Mouse (Mus musculus): ENCODE data around the gene Ptdss2.

The Ptdss2 gene

DNA sequence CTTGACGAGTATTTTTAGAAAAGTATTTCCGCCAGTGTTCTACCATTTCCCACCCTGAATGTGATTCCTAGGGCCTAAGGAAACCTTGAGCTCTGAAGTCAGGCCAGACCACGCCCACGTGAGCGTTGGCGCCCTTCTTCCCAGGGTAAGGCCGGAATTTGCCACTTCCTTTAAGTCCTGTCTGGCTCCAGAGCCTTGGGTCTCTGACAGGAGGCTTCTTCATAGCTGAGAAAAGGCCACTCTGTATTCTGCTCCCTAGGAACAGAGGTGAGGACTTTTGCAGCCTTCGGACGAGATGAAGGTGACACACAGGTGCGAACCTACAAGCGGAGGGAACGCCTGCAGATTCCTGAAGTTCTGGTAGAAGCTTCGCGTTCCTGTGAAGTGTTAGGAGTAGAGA, at the start of gene Ptdss2:
TSS of gene Ptdss2 (plus strand) at position 138 of the 400 bp plus-strand sequence.
- DNase-seq, result peak; percentile 66

DNA sequence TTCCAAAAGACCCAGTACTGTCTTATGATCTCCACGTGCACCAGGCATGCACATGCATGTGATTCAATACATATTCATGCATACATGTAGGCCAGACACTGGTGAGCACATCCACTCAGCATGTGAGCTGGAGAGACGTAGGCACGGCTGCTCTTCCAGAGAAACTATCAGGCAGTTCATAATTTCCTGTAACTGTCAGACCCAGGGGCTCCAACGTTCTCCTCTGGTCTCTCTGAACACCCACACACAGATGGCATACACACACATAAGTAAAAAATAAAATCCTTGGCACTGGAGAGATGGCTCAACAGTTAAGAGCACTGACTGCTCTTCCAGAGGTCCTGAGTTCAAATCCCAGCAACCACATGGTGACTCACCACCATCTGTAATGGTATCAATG, 48.4 kb upstream of the Ptdss2 start:
- no peak for DNase-seq

DNA sequence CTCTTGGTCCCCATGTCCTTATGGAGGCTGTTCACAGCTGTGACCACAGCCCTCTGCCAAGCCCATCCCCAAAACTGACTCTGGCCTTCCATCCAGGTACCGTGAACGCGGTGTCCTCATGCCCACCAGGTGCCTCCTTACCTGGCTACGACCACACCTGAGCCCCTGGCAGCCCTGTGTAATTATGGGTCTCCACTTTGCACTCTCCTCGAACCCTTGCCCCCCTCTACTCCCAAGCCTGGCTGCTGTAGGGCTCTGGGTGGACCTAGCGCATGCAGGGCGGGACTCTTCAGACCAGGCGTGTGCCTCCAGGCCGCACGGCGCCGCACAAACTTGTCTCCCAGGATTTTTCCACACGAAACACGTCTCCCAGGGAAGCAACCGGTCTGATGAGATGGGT, 44.3 kb upstream of the Ptdss2 start, which contains the start of gene Pkp3:
TSS of gene Pkp3 (plus strand) at position 378 of the 400 bp plus-strand sequence.
- no peak for DNase-seq

DNA sequence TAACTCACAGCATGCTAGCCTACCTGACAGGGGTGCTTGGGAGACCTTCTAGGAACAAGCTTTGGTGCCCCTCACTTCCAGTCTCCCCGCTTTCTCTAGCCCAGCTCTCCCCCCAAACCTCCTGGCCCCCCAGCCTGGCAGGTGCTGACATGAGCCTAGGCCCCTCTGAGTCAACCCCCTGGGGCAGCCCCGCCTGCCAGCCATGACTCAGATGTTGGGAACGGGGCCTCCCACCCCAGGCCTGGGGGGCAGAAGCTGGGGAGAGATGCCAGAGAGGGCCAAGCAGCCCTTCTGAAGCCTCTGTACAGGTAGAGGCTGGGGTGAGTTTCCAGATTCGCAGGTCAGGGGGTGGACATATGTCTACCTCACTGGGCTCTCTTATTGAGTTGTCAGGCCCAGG, 43.3 kb upstream of the Ptdss2 start:
- DNase-seq, result no peak

DNA sequence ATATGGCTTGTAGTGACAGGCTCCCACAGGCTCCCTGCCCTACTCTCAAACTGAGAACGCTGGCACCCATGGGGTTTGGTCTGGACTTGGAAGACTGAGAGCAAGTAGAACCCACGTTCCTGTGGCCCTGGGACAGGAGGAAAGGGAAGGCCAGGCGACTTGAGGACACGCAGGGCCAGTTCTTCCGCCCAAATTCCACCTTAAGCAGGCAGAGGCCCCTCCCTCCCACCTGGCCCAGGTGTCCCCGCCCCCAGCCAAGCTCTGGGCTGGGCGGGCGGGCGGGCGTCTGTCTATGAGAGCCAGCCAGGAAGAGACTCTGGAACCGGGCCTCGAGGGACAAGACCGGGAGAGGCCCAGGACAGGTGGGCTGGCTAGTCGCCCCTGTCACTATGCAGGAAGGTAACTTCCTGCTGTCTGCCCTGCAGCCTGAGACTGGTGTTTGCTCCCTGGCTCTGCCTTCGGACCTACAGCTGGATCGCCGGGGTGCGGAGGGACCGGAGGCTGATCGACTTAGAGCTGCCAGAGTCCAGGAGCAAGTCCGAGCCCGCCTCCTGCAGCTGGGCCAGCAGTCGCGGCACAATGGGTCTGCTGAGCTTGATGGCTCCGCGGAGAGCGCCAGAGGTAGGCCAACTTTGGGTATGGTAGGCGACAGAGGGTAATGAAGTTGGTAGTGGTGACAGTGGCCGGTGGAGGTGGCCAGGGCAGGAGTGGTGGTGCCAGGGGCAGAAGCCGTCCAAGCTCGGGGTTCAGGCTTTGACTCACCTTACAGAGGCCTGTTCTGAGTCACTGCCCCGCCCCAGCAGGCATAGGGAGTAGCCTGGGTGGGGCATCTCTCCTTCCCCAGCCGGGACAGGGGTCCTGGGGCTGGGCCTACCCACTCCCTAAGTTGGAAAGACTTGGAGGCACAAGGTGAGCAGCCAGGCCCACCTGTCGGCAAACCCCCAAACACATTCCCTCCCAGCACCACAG, 42.4 kb upstream of the Ptdss2 start:
- no peak for DNase-seq

DNA sequence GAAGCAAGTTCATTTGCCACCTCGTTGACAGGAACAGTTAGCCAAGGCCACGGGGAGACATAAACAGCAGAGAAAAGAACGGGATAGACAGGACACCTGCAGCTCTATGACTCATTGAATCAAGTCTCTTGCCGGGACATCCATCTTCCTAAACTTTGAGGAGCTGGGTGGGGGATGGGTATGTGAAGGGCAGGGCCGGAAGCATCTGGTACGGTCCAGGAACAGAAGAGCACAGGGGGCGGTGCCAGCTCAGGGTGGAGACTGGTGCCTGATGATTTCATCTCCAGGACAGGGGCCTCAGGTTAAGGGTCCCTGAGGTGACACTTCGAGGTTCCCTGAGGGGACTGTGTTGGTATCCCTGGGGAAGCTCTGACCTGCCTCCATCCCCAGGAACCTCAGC, 34.3 kb upstream of the Ptdss2 start:
- peak; percentile 32 for DNase-seq

DNA sequence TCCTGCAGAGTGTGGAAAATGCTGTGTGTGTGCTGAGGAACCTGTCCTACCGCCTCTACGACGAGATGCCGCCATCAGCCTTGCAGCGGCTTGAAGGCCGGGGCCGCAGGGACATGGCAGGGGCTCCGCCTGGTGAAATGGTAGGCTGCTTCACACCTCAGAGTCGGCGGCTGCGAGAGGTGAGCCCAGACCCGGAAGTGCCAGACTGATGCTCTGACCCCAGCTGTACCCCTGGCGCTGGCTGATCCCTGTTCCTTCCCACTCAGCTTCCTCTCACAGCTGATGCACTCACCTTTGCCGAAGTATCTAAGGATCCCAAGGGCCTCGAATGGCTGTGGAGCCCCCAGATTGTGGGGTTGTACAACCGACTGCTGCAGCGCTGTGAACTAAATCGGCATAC, 33.7 kb upstream of the Ptdss2 start:
- no peak for DNase-seq

DNA sequence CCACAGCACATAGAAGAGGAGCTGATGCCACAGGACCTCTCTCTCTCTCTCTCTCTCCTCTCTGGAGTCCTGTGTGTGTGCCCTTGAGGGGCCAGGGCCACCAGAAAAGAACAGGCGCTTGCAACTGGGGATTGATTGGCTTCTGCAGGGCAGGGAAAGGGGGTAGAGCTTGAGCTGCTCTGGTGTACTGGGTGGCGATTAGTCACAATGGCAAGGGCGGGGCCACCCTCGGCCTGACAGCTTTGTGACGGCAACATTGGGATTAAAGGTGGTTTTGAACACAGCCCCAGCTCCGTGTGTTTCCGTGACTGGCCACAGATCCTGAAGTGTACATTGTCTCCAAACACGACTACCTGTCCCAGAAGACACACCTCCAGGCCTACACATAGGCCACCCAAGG, 32.0 kb upstream of the Ptdss2 start:
- DNase-seq, result no peak

DNA sequence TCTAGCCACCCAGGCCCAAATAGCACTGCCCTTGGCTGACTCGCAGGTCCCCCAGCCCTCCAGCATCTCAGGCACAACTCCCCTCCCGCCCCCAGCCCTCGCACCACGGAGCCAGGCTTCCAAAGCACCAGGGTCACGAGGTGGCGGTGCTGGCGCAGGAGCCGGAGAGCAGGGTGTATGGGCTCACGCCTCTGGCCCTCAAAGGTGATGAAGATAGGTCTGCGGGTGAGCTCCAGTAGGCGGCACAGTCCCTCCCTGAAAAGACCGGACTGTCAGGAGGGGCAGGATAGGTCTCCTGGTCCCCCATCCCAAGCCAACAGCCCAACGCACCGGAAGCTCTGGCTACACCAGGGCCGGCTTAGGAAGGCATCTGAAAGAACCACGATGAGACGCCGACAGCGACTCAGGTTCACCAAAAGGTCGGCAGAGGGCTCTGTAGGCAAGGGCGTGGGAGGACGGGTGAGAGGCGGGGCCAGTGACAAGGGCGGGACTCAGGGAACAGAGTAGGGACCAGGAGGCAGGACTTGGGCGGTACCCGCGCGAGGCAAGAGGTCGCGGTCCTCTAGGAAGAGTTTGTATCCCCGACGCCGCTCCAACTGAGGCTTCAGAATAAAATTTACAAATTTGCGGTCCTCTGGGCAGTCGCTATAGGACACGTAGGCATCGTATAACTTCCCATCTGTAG, 30.0 kb upstream of the Ptdss2 start:
- peak; percentile 96 for DNase-seq

DNA sequence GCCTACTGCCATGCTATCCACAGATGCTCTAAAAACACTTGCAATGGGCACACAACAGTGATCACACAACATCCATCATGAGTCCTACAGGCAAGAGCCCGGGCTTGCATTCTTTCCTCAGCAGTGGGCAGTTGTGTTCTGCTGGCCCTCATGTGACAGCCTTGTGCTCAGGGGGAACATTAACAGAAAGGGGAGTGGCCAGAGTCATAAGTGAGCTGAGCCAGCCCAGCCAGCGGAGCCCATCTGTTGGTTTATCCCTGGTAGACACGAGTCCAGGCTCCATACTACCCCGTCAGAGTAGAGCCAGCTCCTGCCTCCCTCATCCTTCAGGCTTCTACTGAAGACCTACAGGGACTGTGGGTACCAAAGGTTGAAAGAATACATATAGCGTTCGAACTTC, 28.2 kb upstream of the Ptdss2 start:
- DNase-seq, result peak; percentile 44

DNA sequence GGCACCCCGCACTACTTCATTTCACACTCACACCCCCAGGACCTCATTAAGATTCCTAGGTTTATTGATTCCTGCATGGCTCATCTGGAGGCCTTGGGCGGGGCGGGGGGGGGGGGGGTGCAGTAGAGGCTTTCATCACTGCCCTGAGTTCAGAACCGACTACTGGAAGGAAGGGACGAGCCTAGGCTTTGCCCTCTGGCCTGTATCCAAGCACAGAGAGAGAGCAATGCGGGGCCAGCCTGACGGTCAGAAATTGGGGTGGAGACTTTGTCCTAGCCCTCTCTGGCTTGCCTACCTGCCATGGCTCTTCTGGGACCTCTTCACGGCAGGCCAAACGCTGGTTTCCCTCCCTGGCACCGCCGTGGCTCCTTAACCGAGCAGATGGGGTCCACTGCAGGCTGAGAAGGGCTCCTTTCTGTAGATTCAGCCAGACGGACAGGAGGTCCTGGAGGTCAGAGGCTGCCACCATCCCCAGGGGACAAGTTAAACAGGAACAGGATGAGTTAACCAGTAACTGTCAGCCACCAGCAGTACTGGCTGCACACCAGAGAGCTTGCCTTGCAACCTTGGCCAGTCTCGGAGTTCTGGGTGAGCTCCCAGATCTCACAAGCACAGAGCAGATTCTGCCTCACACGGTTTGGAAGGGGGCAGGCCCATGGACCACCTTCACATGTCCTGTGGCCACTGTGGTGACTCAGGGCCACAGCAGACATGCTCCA, 27.5 kb upstream of the Ptdss2 start:
- peak; percentile 41 for DNase-seq

DNA sequence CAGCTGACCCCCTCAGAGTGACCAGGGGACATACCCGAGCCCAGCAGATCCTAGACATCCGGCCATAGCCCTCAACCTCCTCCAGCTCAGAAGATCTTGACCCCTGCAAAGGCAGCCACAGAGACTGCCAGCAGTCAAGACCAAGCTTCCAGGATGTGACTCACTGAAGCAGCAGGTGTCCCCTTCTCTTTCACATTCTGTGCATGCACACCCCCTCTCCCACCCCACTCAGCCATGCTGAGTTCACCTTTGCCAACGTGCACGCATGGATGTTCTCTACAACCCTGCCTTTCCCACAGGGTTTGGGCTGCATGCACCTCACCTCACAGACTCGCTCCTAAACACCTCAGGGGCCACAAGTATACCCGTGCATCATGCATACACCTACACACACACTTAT, 26.2 kb upstream of the Ptdss2 start:
- no peak for DNase-seq

DNA sequence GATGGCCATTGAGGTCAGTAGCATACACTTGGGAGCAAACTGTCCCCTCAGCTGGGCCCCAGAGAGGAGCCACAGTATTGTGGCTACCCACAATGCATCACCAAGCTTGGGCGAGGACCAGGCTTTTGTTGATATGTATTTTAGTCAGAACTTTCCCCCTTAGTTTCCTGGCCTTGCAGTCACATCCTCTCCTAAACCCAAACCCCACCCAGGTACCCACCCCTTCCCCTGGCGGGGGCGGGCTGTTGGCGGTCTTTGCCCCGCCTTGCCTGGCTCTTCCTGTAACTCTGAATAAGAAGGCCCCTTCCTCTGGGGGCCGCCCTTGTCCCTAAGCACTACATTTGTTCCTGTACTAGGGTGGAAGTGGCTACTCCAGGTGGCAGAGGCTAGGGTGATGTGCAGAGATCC, 25.5 kb upstream of the Ptdss2 start:
- DNase-seq, result peak; percentile 79

DNA sequence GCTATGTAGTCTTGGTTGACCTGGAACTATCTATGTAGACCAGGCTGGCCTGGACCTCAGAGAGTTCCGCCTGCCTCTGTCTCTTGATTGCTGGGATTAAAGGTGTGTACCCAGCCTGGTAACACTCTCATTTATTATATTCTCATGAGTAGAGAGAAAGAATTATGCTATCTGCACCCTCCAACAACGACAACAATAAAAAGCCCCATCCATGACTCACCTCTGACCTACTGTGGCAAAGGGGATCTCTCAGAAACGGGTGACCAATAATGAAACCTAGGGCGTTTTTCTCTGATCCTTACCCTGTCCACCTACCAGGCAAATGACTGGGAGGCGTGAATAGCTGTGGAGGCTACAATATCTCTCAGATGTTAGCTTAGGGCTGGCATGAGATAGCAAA, 25.0 kb upstream of the Ptdss2 start:
- DNase-seq, result no peak

DNA sequence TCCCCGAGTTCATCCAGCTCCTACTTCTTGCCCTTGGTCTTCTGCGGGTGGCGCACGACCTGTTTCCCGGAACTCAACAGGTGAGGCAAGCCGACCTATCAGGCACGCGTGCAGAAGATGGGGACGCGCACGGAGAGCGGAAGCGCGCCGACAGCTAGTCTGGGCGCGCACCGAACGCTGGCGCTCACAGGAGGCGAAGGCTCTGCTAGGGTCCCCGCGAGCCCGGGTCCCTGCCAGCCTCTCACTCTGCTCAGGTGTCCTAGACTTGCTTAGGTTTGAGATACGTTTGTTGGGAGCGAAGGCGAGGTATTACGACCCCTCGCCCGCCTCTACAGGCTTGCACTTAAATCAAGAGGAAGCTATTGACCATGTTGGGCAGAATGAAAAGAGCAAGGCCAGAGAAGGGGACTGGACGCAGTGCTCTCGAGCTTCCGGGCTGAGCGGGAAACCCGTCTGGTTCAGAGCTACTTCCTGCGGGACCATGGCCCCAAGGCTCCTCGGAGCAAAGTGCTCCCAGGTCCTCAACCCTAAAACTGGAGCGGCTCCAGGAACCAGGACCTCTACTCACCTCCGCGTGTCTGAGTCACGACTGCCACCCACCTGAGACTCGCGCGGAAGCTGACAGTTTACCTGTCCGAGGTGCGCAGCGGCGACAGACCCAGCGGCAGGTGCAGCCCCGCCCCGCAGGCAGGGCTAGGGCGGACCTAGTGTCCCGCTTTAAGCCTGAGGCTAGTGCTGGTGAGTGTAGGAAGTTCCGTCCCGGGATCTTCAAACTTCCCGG, 22.1 kb upstream of the Ptdss2 start, which contains the start of gene Sigirr:
TSS of gene Sigirr (minus strand) at position 662 of the 781 bp plus-strand sequence.
- peak; percentile 50 for DNase-seq

DNA sequence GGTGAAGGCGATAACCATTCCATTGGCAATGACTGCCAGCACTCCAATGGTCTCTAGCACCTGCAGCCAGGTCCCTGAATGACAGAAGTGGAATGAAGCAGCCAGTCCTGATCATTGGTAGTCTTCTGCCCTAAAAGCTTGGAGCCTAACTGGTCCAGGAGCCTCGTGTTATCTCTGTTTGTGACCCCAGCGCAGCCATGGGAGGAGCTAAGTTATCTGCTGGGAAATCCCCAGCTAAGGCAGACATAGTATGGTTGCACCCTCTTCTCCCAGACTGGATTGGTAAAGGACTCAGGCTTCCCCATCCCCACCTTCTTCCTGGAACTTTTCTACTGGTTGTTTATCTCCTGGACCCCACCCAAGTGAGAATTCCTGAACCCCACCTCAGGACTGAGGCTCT, 19.0 kb upstream of the Ptdss2 start:
- DNase-seq, result peak; percentile 67

DNA sequence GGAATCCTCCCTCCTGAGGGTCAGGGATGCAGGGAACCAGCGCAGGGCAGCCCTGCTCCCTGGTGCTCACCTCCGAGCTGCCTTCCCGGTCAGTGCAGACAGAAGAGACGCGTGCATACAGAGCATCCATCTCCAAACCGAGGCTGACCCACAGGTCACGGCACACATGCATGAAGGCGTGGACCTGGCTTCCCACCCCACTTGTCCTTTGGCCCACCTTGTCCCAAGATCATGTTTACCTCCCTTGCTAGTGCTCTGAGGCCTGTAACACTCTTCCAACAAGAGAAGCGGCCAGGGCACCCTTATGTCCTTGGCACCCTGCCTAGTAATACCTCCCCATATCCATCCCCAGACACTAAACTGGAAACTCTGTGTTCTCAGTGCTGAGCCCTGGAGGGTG, 6.3 kb upstream of the Ptdss2 start:
- DNase-seq, result no peak

DNA sequence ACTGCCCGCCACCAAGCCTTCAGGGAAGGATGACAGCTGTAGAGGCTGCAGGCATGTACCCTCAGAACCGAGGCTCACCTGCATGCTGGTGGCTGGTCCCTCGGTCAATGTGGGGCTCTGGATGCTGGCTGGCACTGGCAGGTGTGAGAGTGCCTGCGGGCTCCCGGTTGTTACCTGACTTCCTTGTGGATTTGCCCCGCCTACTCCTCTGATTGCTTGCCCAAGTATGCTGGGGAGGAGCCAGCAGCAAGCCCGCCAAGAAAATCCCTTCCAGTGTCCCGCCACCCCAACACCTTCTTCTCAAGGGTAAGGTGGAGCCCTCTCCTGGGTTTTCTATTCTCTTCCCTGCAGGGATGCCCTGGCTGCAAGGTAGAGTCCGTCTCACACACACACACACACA, 4.5 kb upstream of the Ptdss2 start, which contains the start of gene Ano9:
TSS of gene Ano9 (minus strand) at position 171 of the 400 bp plus-strand sequence.
- no peak for DNase-seq

DNA sequence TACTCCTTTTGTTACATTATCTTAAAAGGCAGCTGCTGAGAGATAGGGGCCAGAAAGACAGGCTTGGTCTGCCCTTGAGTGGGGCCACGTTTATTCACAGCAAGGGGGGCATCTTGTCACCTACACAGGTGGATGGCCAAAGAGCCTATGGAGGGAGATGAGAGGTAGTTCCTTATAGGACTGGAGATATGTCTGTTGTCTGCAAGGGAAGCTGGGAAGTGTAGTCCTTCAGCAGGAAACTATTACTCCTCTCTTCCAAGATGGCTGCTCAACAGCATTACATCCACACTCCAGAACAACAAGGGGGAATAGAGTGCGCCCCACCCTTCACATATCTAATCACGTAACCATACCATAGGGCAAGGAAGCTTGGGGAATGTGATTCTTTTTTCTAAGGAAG, 2.7 kb upstream of the Ptdss2 start:
- DNase-seq, result no peak

DNA sequence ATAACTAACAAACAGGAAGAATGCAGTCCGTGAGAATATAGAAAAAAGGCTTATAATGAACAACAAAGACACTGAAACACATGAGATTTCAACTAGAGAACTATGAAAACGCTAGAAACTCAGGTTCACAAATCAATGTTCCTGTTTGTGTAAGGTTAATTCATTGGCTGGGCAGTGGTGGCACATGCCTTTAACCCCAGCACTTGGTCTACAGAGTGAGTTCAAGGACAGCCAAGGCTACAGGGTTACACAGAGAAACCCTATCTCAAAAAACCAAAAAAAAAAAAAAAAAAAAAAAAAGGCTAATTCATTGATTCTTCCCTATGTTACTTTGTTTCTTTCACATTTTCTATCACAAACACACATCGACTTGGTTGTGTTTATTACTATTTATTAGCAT, 1.6 kb upstream of the Ptdss2 start:
- no peak for DNase-seq

DNA sequence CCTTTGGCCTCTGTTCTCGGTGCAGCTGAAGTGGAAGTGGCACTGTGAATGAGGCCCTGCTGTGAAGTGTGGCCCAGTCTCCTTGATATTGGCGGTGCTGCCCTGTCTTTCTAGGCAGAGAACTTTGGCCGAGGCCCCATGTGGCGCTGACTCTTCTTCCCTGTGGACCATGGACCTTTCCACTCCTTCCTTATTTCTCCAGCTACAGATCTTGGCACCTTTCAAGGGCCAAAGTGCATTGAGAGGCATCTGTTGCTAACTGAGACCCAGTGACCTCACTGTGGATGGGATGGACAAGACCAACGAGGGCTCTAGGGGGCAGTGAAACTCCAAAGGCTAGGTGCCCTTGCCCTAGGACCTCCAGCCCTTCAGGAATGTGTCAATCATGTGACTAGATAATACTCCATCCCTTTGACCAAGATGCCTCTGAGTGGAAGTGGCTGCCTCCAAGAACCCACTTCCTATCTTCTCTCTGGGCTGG, 1.1 kb upstream of the Ptdss2 start:
- no peak for DNase-seq
